Mouse (Mus musculus) liver, embryonic 14.5 days (tissue): ENCODE data around the gene Msi2.

Experiments used
- CTCF ChIP-seq: IDR thresholded peaks from 2 replicates; pipeline ENCODE4 v1.5.1; 2016; ENCODE audit warnings: antibody characterized with exemption, low read depth, control low read depth
- EP300 ChIP-seq: IDR thresholded peaks from 2 replicates; pipeline ENCODE4 v1.6.1; 2016; ENCODE audit warnings: antibody characterized with exemption, low read depth

GRCm38 (mm10) chr11:88314471-88314870 is 403.8 kb downstream of the Msi2 start:
- no peak for TF ChIP-seq EP300
- no peak for TF ChIP-seq CTCF
